Mouse (Mus musculus): ENCODE data around the gene Tppp. TPM values are rescaled to one million over a fixed set of nuclear protein-coding genes. Genes with fewer than 3 reads are reported as not detected.
"Not testable (repeated sequence)": the region's sequence is repeated elsewhere in the genome, so short reads cannot be mapped to it uniquely, and the experiment has no call there.

Gene Tppp
- polyA plus RNA-seq, 1 experiment: 0.51 TPM

- Histone ChIP-seq H3K27me3 (ENCODE audit: control insufficient read depth, insufficient read depth, low read length, poor library complexity, severe bottlenecking) (no peaks in the 10 kb centered on the region), H3K4me3 (ENCODE audit: low read depth, low read length) (no peak overlapping the region), H3K4me1 (ENCODE audit: control insufficient read depth, insufficient read depth, low read length) (no peaks in the 10 kb centered on the region), H3K9me3 (replicated peaks; ENCODE audit: control insufficient read depth, insufficient read depth, low read length, poor library complexity, severe bottlenecking) (no peaks in the 10 kb centered on the region), H3K36me3 (ENCODE audit: control insufficient read depth, insufficient read depth, low read length, poor library complexity, severe bottlenecking) (no peaks in the 10 kb centered on the region), H3K9ac (ENCODE audit: low read depth, poor library complexity, severe bottlenecking) (no peak overlapping the region), H3K27ac (ENCODE audit: insufficient read depth, low read length) (no peak overlapping the region)
- TF ChIP-seq EP300 (IDR thresholded peaks at IDR 0.05; ENCODE audit: insufficient read depth, low read depth, low read length): no peak
- TF ChIP-seq CTCF (IDR thresholded peaks at IDR 0.05; ENCODE audit: low read depth, low read length): no peak
- no peak for TF ChIP-seq POLR2A (IDR thresholded peaks at IDR 0.05; ENCODE audit: insufficient read depth, low read length)
These were observed 1.5 kb downstream of the Tppp start for GRCm38 (mm10) chr13:74010678-74011077.

- Histone ChIP-seq H3K9ac (ENCODE audit: low read depth, poor library complexity, severe bottlenecking) (no peak overlapping the region), H3K27me3 (ENCODE audit: control insufficient read depth, insufficient read depth, low read length, poor library complexity, severe bottlenecking) (no peaks in the 10 kb centered on the region), H3K4me3 (ENCODE audit: low read depth, low read length) (no peak overlapping the region), H3K36me3 (ENCODE audit: control insufficient read depth, insufficient read depth, low read length, poor library complexity, severe bottlenecking) (no peaks in the 10 kb centered on the region), H3K9me3 (replicated peaks; ENCODE audit: control insufficient read depth, insufficient read depth, low read length, poor library complexity, severe bottlenecking) (no peaks in the 10 kb centered on the region), H3K27ac (ENCODE audit: insufficient read depth, low read length) (no peak overlapping the region), H3K4me1 (ENCODE audit: control insufficient read depth, insufficient read depth, low read length) (no peaks in the 10 kb centered on the region)
- TF ChIP-seq CTCF (IDR thresholded peaks at IDR 0.05; ENCODE audit: low read depth, low read length) (no peak), EP300 (IDR thresholded peaks at IDR 0.05; ENCODE audit: insufficient read depth, low read depth, low read length) (no peak), POLR2A (IDR thresholded peaks at IDR 0.05; ENCODE audit: insufficient read depth, low read length) (no peak)
These were observed 6.7 kb downstream of the Tppp start for GRCm38 (mm10) chr13:74015908-74016307.

- TF ChIP-seq EP300 (IDR thresholded peaks at IDR 0.05; ENCODE audit: insufficient read depth, low read depth, low read length): no peak
- no peak for TF ChIP-seq POLR2A (IDR thresholded peaks at IDR 0.05; ENCODE audit: insufficient read depth, low read length)
- no peak for TF ChIP-seq CTCF (IDR thresholded peaks at IDR 0.05; ENCODE audit: low read depth, low read length)
- H3K36me3 ChIP-seq (ENCODE audit: control insufficient read depth, insufficient read depth, low read length, poor library complexity, severe bottlenecking): no peaks in the 10 kb centered on the region
- H3K27ac ChIP-seq (ENCODE audit: insufficient read depth, low read length): no peak overlapping the region
- H3K9me3 ChIP-seq (replicated peaks; ENCODE audit: control insufficient read depth, insufficient read depth, low read length, poor library complexity, severe bottlenecking): no peaks in the 10 kb centered on the region
- H3K27me3 ChIP-seq (ENCODE audit: control insufficient read depth, insufficient read depth, low read length, poor library complexity, severe bottlenecking): no peaks in the 10 kb centered on the region
- no peak overlapping the region for H3K4me3 ChIP-seq (ENCODE audit: low read depth, low read length)
- H3K4me1 ChIP-seq (ENCODE audit: control insufficient read depth, insufficient read depth, low read length): no peaks in the 10 kb centered on the region
- no peak overlapping the region for H3K9ac ChIP-seq (ENCODE audit: low read depth, poor library complexity, severe bottlenecking)
These were observed 8.2 kb downstream of the Tppp start for GRCm38 (mm10) chr13:74017426-74017825.

- not testable (repeated sequence) for H3K36me3 ChIP-seq (ENCODE audit: control insufficient read depth, insufficient read depth, low read length, poor library complexity, severe bottlenecking); H3K27ac ChIP-seq (ENCODE audit: insufficient read depth, low read length); H3K4me3 ChIP-seq (ENCODE audit: low read depth, low read length); H3K9ac ChIP-seq (ENCODE audit: low read depth, poor library complexity, severe bottlenecking); H3K4me1 ChIP-seq (ENCODE audit: control insufficient read depth, insufficient read depth, low read length); H3K9me3 ChIP-seq (replicated peaks; ENCODE audit: control insufficient read depth, insufficient read depth, low read length, poor library complexity, severe bottlenecking); H3K27me3 ChIP-seq (ENCODE audit: control insufficient read depth, insufficient read depth, low read length, poor library complexity, severe bottlenecking)
These were observed 9.8 kb downstream of the Tppp start for GRCm38 (mm10) chr13:74019006-74019405.

GRCm38 (mm10) chr13:74025151-74026081, 16.2 kb downstream of the Tppp start:
- H3K4me3 ChIP-seq (ENCODE audit: low read depth, low read length): no peak overlapping the region
- TF ChIP-seq EP300 (IDR thresholded peaks at IDR 0.05; ENCODE audit: insufficient read depth, low read depth, low read length) (no peak), POLR2A (IDR thresholded peaks at IDR 0.05; ENCODE audit: insufficient read depth, low read length) (no peak), CTCF (IDR thresholded peaks at IDR 0.05; ENCODE audit: low read depth, low read length) (no peak)
- no peaks in the 10 kb centered on the region for H3K27me3 ChIP-seq (ENCODE audit: control insufficient read depth, insufficient read depth, low read length, poor library complexity, severe bottlenecking)

GRCm38 (mm10) chr13:74026215-74026614, 17.0 kb downstream of the Tppp start:
- no peaks in the 10 kb centered on the region for H3K27me3 ChIP-seq (ENCODE audit: control insufficient read depth, insufficient read depth, low read length, poor library complexity, severe bottlenecking)
- H3K9ac ChIP-seq (ENCODE audit: low read depth, poor library complexity, severe bottlenecking): no peak overlapping the region
- H3K36me3 ChIP-seq (ENCODE audit: control insufficient read depth, insufficient read depth, low read length, poor library complexity, severe bottlenecking): no peaks in the 10 kb centered on the region
- no peak overlapping the region for H3K27ac ChIP-seq (ENCODE audit: insufficient read depth, low read length)
- no peak for TF ChIP-seq EP300 (IDR thresholded peaks at IDR 0.05; ENCODE audit: insufficient read depth, low read depth, low read length)
- TF ChIP-seq CTCF (IDR thresholded peaks at IDR 0.05; ENCODE audit: low read depth, low read length): peak; percentile 38
- no peak for TF ChIP-seq POLR2A (IDR thresholded peaks at IDR 0.05; ENCODE audit: insufficient read depth, low read length)
- H3K4me3 ChIP-seq (ENCODE audit: low read depth, low read length): no peak overlapping the region
- no peaks in the 10 kb centered on the region for H3K4me1 ChIP-seq (ENCODE audit: control insufficient read depth, insufficient read depth, low read length)
- H3K9me3 ChIP-seq (replicated peaks; ENCODE audit: control insufficient read depth, insufficient read depth, low read length, poor library complexity, severe bottlenecking): no peaks in the 10 kb centered on the region

More at GRCm38 (mm10) chr13:74025151-74026081, 16.2 kb downstream of the Tppp start:
- Histone ChIP-seq H3K9ac (ENCODE audit: low read depth, poor library complexity, severe bottlenecking) (no peak overlapping the region), H3K36me3 (ENCODE audit: control insufficient read depth, insufficient read depth, low read length, poor library complexity, severe bottlenecking) (no peaks in the 10 kb centered on the region), H3K9me3 (replicated peaks; ENCODE audit: control insufficient read depth, insufficient read depth, low read length, poor library complexity, severe bottlenecking) (no peaks in the 10 kb centered on the region), H3K4me1 (ENCODE audit: control insufficient read depth, insufficient read depth, low read length) (no peaks in the 10 kb centered on the region), H3K27ac (ENCODE audit: insufficient read depth, low read length) (no peak overlapping the region)
